Mouse (Mus musculus) embryonic facial prominence, embryonic 13.5 days (tissue): ENCODE measurements around the gene 4833423E24Rik. TPM values are rescaled to one million over a fixed set of nuclear protein-coding genes. Genes with fewer than 3 reads are reported as not detected.
A peak's percentile ranks its signal among the peaks of the same experiment; 100 is the strongest.

Source experiments
- ATAC-seq: fragments of 200-750 bp; cut with Nextera tagmentation; 2 replicates; pipeline ENCODE4 v1.8.0; 2017; ENCODE audit warnings: low read depth; ENCODE audit not compliant: insufficient number of reproducible peaks, insufficient read depth, low FRiP score, low TSS enrichment
- H3K27ac ChIP-seq: fragments of 300-500 bp; sonication (generic); 2 replicates; pipeline ENCODE4 v1.5.1; 2015; ENCODE audit warnings: moderate library complexity, mild to moderate bottlenecking, inconsistent platforms
- H3K27me3 ChIP-seq: fragments of 300-500 bp; sonication (generic); 2 replicates; pipeline ENCODE4 v1.6.1; 2015; ENCODE audit warnings: mild to moderate bottlenecking, inconsistent platforms
- H3K36me3 ChIP-seq: fragments of 300-500 bp; sonication (generic); 2 replicates; pipeline ENCODE4 v1.6.1; 2015; ENCODE audit warnings: mild to moderate bottlenecking, inconsistent platforms
- H3K4me1 ChIP-seq: fragments of 300-500 bp; sonication (generic); 2 replicates; pipeline ENCODE4 v1.6.1; 2015; ENCODE audit warnings: inconsistent platforms
- H3K4me2 ChIP-seq: fragments of 300-500 bp; sonication (generic); 2 replicates; pipeline ENCODE4 v1.6.1; 2015; ENCODE audit warnings: moderate library complexity, mild to moderate bottlenecking, inconsistent platforms
- H3K4me3 ChIP-seq: fragments of 300-500 bp; sonication (generic); 2 replicates; pipeline ENCODE4 v1.5.1; 2015; ENCODE audit warnings: mild to moderate bottlenecking, inconsistent platforms
- H3K9ac ChIP-seq: fragments of 300-500 bp; sonication (generic); 2 replicates; pipeline ENCODE4 v1.6.1; 2015; ENCODE audit warnings: mild to moderate bottlenecking, inconsistent platforms
- H3K9me3 ChIP-seq: fragments of 300-500 bp; sonication (generic); 2 replicates; pipeline ENCODE4 v1.6.1; 2016; ENCODE audit warnings: inconsistent platforms
- WGBS: fragments of 180-500 bp; shearing (Covaris S2); methylation state at CpG from one replicate; pipeline ENCODE4 v1.1.7; 2015; ENCODE audit warnings: mixed read lengths; 5-methylcytosine and 5-hydroxymethylcytosine counted together
- polyA plus RNA-seq: library from polyadenylated mRNA; unstranded; fragments of >200 nt; fragmentation: Nextera tagmentation; extraction: Ambion mirVana; gene quantifications from 2 replicates; pipeline ENCODE4 v1.2.1, GENCODE M21; 2015

The 4833423E24Rik gene
- polyA plus RNA-seq: 1.6 and 2.8 TPM in 2 replicates

GRCm38 (mm10) chr2:85518879-85519278 is at the start of gene 4833423E24Rik:
Gene 4833423E24Rik (minus strand): TSS chr2:85519024.
- Histone ChIP-seq H3K4me1 (0 out of 2 replicates have a peak, but pooled peaks cover 3% of the 10 kb centered on the region), H3K4me3 (no peak within 1 kb of the TSS), H3K27me3 (no peaks in the 10 kb centered on the region), H3K9me3 (no peaks in the 10 kb centered on the region), H3K36me3 (no peaks in the 10 kb centered on the region), H3K9ac (no peak within 1 kb of the TSS), H3K27ac (no peak within 1 kb of the TSS), H3K4me2 (no peak within 1 kb of the TSS)
- 22% methylated on average over 4 of the region's 4 CpGs for WGBS
- ATAC-seq: peak; percentile 78; the same call in 1 of the 2 replicates

DNA sequence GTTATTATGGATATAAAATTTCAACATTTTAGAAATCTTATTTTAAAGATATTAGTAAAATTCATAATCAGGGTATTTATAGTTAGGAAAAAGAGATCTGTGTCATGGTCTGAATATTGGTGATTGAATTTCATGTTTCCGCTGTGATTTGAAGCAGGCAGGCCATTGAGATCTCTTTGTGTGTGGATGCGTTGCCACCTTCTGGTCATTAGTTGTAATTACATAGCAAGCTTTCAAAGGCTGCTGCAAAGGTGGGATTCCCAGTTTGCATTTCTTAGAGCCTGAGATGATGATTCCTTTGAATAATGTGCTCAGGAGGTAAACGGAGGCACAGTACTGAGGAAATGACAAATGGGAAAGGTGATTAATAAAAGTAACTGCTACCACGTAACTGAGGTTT is 42.4 kb upstream of the 4833423E24Rik start:
- Histone ChIP-seq H3K4me3 (no peak overlapping the region), H3K27me3 (no peaks in the 10 kb centered on the region), H3K4me1 (no peaks in the 10 kb centered on the region), H3K4me2 (no peak overlapping the region), H3K27ac (no peak overlapping the region), H3K36me3 (no peaks in the 10 kb centered on the region), H3K9me3 (no peaks in the 10 kb centered on the region), H3K9ac (no peak overlapping the region)
- ATAC-seq: no peak
- WGBS: 18% methylated on average over 4 of the region's 4 CpGs

DNA sequence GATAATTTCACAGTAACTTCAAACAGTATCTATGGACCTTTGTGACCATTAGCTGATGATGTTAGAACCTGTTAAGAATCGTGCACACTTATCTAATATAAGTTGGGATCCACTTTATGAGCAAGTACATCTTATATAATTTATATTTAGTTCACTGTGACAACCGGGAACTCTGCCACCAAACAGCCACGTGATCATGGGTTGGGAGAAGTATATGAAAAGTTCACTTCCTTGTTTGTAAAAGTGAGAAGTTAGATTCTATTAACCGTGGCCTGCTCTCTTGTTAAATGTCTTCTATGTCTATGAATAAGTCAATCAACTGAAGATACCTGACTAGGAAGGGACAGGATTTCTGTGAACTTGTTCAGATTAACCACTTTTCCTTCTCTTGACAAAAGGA is 41.4 kb upstream of the 4833423E24Rik start:
- ATAC-seq: no peak
- Histone ChIP-seq H3K4me1 (no peaks in the 10 kb centered on the region), H3K27ac (no peak overlapping the region), H3K27me3 (no peaks in the 10 kb centered on the region), H3K9me3 (no peaks in the 10 kb centered on the region), H3K4me2 (no peak overlapping the region), H3K9ac (no peak overlapping the region), H3K4me3 (no peak overlapping the region), H3K36me3 (no peaks in the 10 kb centered on the region)
- WGBS: 70% methylated on average over 4 of the region's 4 CpGs

DNA sequence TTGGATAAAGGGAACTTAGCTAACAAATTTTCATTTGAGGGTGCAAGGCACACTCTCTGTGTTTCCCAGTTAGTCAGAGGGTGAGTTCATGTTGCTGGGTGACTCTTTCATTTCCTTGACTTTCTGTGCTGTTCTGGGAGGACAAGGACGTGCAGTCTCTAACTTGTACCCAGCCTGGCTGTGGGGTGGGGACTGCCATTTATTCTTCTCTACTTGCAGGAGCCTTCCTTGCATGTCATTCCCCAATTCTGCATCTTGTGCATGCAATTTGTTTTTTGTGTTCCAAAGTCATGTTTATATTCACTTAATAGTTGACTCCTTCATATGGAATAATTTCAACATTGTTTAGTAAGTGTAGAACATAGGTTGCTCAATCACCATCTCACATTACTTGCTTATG is 36.0 kb upstream of the 4833423E24Rik start:
- Histone ChIP-seq H3K27me3 (no peaks in the 10 kb centered on the region), H3K4me1 (no peaks in the 10 kb centered on the region), H3K4me2 (no peak overlapping the region), H3K9me3 (no peaks in the 10 kb centered on the region), H3K27ac (no peak overlapping the region), H3K4me3 (no peak overlapping the region), H3K9ac (no peak overlapping the region), H3K36me3 (no peaks in the 10 kb centered on the region)
- WGBS: 53% methylated on average over 1 of the region's 1 CpGs
- no peak for ATAC-seq

DNA sequence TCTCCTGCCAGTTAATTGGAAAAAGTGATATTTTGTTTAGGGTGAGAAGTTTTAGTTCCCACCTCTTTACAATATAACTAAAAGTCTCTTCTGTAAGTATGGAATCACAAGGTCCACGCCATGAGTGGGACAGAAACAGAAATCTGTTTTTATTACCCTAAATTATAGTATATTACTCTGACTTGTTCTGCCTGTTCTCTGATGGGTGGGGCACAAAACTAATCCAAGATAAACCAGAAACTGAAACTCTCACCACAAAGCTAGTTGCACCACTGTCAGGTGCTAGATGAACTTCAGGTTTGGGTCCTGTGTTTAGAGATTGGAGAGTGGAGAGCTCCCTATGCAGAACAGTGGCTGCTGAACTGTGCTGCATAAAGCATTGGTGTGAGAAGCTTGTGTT is 15.1 kb upstream of the 4833423E24Rik start:
- H3K9me3 ChIP-seq: no peaks in the 10 kb centered on the region
- H3K4me1 ChIP-seq: no peaks in the 10 kb centered on the region
- no peaks in the 10 kb centered on the region for H3K27me3 ChIP-seq
- no peak for ATAC-seq
- H3K9ac ChIP-seq: no peak overlapping the region
- H3K36me3 ChIP-seq: no peaks in the 10 kb centered on the region
- H3K4me2 ChIP-seq: no peak overlapping the region
- H3K4me3 ChIP-seq: no peak overlapping the region
- 78% methylated on average over 1 of the region's 1 CpGs for WGBS
- H3K27ac ChIP-seq: no peak overlapping the region

DNA sequence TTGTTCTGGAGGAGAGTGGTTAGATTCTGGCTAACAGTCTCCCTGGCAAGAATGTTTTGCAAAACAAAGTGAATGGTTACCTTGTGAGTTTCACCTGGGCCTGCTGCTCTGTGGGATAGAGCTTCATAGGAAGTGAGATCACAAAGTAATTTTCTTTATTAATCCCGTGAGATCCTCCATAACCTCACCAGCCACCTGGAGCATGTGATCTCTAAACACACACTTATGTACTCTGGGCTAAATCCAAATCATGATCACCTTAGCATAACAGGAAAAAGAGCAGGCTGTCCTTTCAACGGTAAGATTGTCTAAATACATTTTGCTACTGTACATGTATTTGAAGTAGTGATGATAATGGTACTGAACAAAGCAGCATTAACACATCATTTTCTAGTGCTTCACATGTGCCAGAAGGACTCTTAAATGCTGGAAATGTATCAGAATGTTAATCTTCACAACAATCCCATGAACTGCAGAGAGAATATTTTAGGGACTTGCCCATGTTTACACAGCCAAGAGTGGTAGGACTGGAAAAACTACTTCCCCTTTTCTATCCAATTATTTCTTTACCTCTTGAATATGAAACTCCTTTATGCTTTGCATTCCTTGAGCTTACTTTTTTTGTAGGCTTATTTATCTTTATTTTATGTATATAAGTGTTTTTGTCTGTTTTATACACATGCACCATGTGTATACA is 13.4 kb upstream of the 4833423E24Rik start:
- H3K4me3 ChIP-seq: no peak overlapping the region
- no peak overlapping the region for H3K9ac ChIP-seq
- no peaks in the 10 kb centered on the region for H3K36me3 ChIP-seq
- no peaks in the 10 kb centered on the region for H3K4me1 ChIP-seq
- H3K27me3 ChIP-seq: no peaks in the 10 kb centered on the region
- H3K27ac ChIP-seq: no peak overlapping the region
- WGBS: 70% methylated on average over 2 of the region's 2 CpGs
- no peak for ATAC-seq
- no peaks in the 10 kb centered on the region for H3K9me3 ChIP-seq
- H3K4me2 ChIP-seq: no peak overlapping the region

DNA sequence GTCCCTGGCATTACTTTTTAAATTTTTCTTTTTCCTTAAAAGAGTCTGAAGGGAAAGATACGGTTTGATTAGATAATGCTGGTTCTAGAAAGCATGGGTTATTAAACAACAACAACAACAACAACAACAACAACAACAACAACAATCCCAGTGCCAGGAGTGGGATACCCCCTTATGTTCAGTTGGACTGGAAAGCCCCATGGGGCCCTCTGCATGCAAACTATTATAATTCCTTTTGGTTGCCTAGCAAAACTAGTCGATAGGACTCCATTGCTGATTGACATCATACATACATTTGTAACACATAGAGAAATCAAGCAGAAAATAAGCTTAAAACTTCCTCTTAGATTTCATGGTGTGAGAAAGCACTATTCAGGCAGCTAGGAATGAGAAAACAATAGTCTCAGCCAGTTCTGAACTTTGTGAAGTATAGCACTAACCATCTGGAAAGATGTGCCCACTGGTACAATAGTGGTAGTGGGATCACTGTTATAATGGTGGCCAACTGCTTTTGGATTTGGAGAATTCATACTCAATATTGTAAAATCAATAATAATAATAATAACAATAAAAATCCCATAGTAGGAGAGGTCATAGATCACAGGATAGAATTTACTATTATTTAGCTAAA is 4.2 kb upstream of the 4833423E24Rik start:
- H3K9ac ChIP-seq: no peak overlapping the region
- no peaks in the 10 kb centered on the region for H3K36me3 ChIP-seq
- no peak overlapping the region for H3K27ac ChIP-seq
- no peaks in the 10 kb centered on the region for H3K9me3 ChIP-seq
- WGBS: 78% methylated on average over 2 of the region's 2 CpGs
- 0 out of 2 replicates have a peak, but pooled peaks cover 3% of the 10 kb centered on the region for H3K4me1 ChIP-seq
- ATAC-seq: no peak
- no peak overlapping the region for H3K4me3 ChIP-seq
- H3K27me3 ChIP-seq: no peaks in the 10 kb centered on the region
- no peak overlapping the region for H3K4me2 ChIP-seq

DNA sequence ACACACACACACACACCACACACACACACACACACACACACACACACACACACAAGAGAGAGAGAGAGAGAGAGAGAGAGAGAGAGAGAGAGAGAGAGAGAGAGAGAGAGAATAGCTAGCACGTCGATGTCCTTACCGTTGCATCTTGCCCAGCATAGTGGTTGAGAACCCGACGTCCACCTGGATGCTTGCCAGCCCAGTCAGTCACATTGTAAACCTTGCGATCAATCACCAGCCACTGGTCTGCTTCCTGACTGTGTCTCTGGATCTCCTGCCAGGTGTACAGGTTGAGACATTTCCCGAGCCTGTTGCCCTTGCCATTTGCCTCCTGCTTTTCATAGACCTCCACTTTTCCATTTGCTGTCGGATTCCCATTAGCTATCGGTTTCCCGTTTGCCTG is 532 bp downstream of the 4833423E24Rik start:
- no peak for ATAC-seq
- Histone ChIP-seq H3K4me2 (no peak overlapping the region), H3K4me1 (0 out of 2 replicates have a peak, but pooled peaks cover 3% of the 10 kb centered on the region), H3K27ac (no peak overlapping the region), H3K27me3 (no peaks in the 10 kb centered on the region), H3K36me3 (no peaks in the 10 kb centered on the region), H3K4me3 (no peak overlapping the region), H3K9ac (no peak overlapping the region), H3K9me3 (no peaks in the 10 kb centered on the region)
- WGBS: 83% methylated on average over 8 of the region's 10 CpGs

- WGBS: 68% methylated on average over 3 of the region's 3 CpGs
- no peak overlapping the region for H3K4me3 ChIP-seq
- no peak for ATAC-seq
- H3K27me3 ChIP-seq: no peaks in the 10 kb centered on the region
- no peaks in the 10 kb centered on the region for H3K9me3 ChIP-seq
- H3K4me1 ChIP-seq: no peaks in the 10 kb centered on the region
- H3K4me2 ChIP-seq: no peak overlapping the region
- H3K27ac ChIP-seq: 0 out of 2 replicates have a peak overlapping the region, but pooled peaks have one; percentile 16
- H3K36me3 ChIP-seq: no peaks in the 10 kb centered on the region
- no peak overlapping the region for H3K9ac ChIP-seq
Observed at GRCm38 (mm10) chr2:85510376-85510775, 8.4 kb downstream of the 4833423E24Rik start.

DNA sequence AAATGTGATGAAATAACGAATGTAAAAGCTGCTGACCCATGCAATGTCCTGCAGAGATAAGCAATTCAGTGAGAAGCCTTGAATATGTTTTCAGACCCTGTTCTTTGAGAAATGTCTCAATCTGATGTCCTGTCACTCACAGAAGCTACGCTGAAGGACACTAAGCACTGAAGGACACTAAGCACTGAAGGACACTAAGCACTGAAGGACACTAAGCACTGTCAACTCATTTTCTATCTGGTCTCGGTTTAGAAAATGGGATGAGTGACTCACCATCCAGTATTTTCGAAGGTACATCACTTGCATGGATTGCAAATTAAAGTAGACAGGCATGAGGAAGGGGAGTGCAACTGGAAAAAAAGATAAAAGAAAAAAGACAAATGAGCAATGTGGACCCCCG is 28.4 kb downstream of the 4833423E24Rik start:
- H3K36me3 ChIP-seq: no peaks in the 10 kb centered on the region
- H3K27me3 ChIP-seq: no peaks in the 10 kb centered on the region
- H3K9me3 ChIP-seq: no peaks in the 10 kb centered on the region
- no peak overlapping the region for H3K9ac ChIP-seq
- H3K4me3 ChIP-seq: no peak overlapping the region
- H3K27ac ChIP-seq: no peak overlapping the region
- no peaks in the 10 kb centered on the region for H3K4me1 ChIP-seq
- WGBS: 77% methylated on average over 5 of the region's 5 CpGs
- no peak overlapping the region for H3K4me2 ChIP-seq
- ATAC-seq: no peak

- Histone ChIP-seq H3K4me3 (no peak overlapping the region), H3K27ac (no peak overlapping the region), H3K9ac (no peak overlapping the region), H3K4me1 (no peaks in the 10 kb centered on the region), H3K27me3 (no peaks in the 10 kb centered on the region), H3K9me3 (no peaks in the 10 kb centered on the region; the same call in 1 of the 2 replicates), H3K4me2 (no peak overlapping the region), H3K36me3 (no peaks in the 10 kb centered on the region)
- no peak for ATAC-seq
- 84% methylated on average over 3 of the region's 3 CpGs for WGBS
Observed at GRCm38 (mm10) chr2:85466801-85467325, 52.0 kb downstream of the 4833423E24Rik start.

DNA sequence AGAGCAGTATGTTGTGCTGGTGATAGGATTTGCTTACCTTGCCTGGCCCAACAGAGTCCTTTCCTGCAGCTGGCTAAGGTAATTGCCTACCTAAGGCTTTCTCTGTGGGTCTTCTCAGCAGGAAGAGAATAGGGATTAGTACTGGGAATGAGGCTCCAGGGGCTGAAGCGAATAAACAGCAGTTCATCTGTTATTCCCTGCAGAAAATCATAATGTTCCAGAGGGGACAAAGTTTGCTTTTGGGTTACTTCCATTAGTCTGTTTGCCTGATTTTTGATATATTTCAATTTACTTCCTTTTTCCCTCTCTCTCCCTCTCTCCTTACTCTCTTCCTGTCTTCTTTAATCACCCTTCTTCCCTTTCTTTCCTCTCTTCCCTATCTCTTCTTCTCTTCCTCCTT is 75.3 kb downstream of the 4833423E24Rik start, which contains the start of gene Olfr995:
Gene Olfr995 (minus strand): TSS at position 101 of the 400 bp plus-strand sequence.
- 25% methylated on average over 1 of the region's 1 CpGs for WGBS
- H3K27me3 ChIP-seq: no peaks in the 10 kb centered on the region
- no peaks in the 10 kb centered on the region for H3K9me3 ChIP-seq
- H3K9ac ChIP-seq: no peak within 1 kb of the TSS
- ATAC-seq: no peak
- no peak within 1 kb of the TSS for H3K4me3 ChIP-seq
- H3K36me3 ChIP-seq: no peaks in the 10 kb centered on the region
- no peaks in the 10 kb centered on the region for H3K4me1 ChIP-seq
- no peak within 1 kb of the TSS for H3K27ac ChIP-seq
- H3K4me2 ChIP-seq: no peak within 1 kb of the TSS
